Mouse (Mus musculus) thymus, postnatal 25 days (tissue): ENCODE data around the gene Olfr513.

Experiments used
- DNase-seq: peaks from one replicate; pipeline ENCODE4 v3.0.0; 2022

Gene Olfr513

DNA sequence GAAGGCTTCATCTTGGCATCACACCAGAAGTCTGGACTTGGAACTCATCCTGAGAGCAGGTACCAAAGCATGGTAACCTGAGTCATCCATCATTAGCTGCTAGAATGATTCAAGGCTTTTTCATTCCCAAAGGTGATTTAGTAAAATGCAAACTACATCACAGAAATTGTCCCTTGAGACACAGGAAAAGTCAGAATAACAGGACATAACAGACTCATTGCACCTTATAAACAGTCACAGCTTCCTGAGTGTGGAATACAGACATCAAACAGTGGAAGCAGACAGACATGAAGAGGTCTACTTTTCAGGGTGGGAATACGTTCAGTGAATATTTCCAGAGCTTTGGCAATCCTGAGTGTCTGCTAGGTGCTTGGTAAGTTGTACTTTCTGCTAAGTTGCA lies at the start of gene Olfr513:
Olfr513 (plus strand) TSS at position 301 of the 400 bp plus-strand sequence.
- DNase-seq: no peak

DNA sequence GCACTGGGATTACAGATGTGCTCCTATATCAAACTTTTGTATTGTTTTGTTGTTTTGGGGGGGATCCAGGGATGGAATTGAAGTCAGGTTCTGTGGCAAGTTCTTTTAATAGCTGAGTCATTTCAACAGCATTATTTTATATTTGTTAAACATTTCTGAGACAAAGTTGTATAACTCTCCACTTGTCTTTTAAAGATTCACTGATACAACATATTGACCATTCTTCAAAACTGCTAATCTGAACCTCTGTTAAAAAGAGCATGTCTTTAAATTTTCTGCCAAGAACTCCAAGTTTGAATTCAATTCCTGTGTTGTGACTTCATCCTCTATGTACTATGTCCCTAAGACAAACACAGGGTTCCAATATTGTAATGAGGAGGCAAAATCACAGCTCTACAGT lies 37.8 kb upstream of the Olfr513 start, which contains the start of gene Olfr512:
Olfr512 (plus strand) TSS at position 301 of the 400 bp plus-strand sequence.
- DNase-seq: no peak

DNA sequence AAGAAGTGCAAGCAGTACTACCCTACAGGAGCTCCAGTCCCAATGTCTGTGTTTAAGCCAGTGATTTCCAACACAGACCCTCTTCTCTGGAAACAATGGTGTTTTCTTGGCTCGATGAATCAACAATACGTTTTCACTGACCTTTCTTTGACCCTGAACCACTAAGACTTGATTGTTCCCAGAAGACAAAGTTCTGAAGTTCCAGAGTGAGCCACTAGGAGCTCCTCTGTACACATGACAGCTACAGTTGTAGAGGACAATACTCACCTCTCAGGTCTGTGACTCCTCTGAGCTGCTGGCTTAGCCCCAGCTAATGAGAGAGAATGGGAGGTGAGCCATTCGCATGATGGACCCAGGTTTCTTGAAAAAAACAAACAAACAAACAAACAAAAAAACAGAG lies 9.6 kb downstream of the Olfr513 start:
- no peak for DNase-seq

DNA sequence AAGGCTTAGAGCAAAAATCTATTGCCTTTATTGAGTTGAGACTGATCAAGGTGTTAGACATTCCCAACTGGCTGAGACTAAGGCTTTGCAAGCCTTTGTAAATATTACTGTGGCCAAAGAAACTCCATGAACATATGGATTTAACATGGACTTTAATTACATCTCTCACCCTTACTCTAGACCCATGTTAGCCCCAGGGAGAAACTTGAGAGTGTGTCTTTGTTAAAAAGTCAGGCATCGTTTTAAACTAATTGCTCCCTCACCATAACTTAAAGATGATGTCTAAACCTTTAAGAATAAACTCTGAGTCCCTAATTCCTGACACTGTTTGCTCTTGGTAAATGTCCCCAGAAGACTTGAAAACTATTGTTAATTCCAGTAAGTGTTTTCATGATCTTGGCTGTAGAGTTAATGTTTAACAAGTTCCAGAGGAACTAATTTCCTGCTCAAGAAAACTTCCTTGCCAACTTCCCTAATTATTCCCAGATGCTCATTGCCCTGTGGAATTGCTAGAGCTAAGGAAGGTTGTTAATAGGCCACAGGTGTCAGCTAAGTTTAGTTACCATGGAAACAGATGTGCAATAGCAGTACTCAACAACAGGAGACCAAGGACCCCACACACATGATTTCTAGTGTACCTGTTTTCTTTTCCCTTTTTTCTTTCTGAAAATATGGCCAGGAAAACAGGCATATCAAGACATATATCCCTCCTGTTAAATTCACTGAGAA lies 46.6 kb downstream of the Olfr513 start:
- DNase-seq: no peak
